Mouse (Mus musculus): ENCODE measurements at regions not wholly inside any gene's neighbourhood (a gene's known extent, or its start where the extent isn't known, plus 50 kb on each side); places are given as distances from the start of the nearest gene placed in this dataset.

GRCm38 (mm10) chr10:107216756-107217155 is 54.7 kb upstream of the Lin7a start:
- WGBS = 72% methylated on average over 1 of the region's 1 CpGs
- no peak overlapping the region for H3K27ac ChIP-seq (ENCODE audit: insufficient read depth, low read depth, low read length)
- TF ChIP-seq POLR2A (IDR thresholded peaks at IDR 0.05; ENCODE audit: insufficient read depth, low read depth, low read length) = no peak
- TF ChIP-seq CTCF (IDR thresholded peaks at IDR 0.05; ENCODE audit: insufficient read depth, low read depth, low read length) = no peak
- H3K4me3 ChIP-seq (ENCODE audit: insufficient read depth, low read depth, low read length) = no peak overlapping the region
- H3K4me1 ChIP-seq (ENCODE audit: control insufficient read depth, insufficient read depth, low read length) = no peaks in the 10 kb centered on the region

- no peaks in the 10 kb centered on the region for H3K4me1 ChIP-seq (ENCODE audit: control insufficient read depth, insufficient read depth, low read length)
- no peak overlapping the region for H3K27ac ChIP-seq (ENCODE audit: insufficient read depth, low read depth, low read length)
- 85% methylated on average over 2 of the region's 2 CpGs for WGBS
- no peak overlapping the region for H3K4me3 ChIP-seq (ENCODE audit: insufficient read depth, low read depth, low read length)
- TF ChIP-seq POLR2A (IDR thresholded peaks at IDR 0.05; ENCODE audit: insufficient read depth, low read depth, low read length) (no peak), CTCF (IDR thresholded peaks at IDR 0.05; ENCODE audit: insufficient read depth, low read depth, low read length) (no peak)
Observed at GRCm38 (mm10) chr10:107217376-107218235, 53.9 kb upstream of the Lin7a start.

GRCm38 (mm10) chr10:107218861-107219430 is 52.5 kb upstream of the Lin7a start:
- Histone ChIP-seq H3K4me3 (ENCODE audit: insufficient read depth, low read depth, low read length) (no peak overlapping the region), H3K27ac (ENCODE audit: insufficient read depth, low read depth, low read length) (no peak overlapping the region), H3K4me1 (ENCODE audit: control insufficient read depth, insufficient read depth, low read length) (no peaks in the 10 kb centered on the region)
- 88% methylated on average over 4 of the region's 4 CpGs for WGBS
- TF ChIP-seq POLR2A (IDR thresholded peaks at IDR 0.05; ENCODE audit: insufficient read depth, low read depth, low read length) (no peak), CTCF (IDR thresholded peaks at IDR 0.05; ENCODE audit: insufficient read depth, low read depth, low read length) (no peak)

GRCm38 (mm10) chr10:107219621-107220370 is 51.7 kb upstream of the Lin7a start:
- H3K4me3 ChIP-seq (ENCODE audit: insufficient read depth, low read depth, low read length) = no peak overlapping the region
- no peak for TF ChIP-seq CTCF (IDR thresholded peaks at IDR 0.05; ENCODE audit: insufficient read depth, low read depth, low read length)
- TF ChIP-seq POLR2A (IDR thresholded peaks at IDR 0.05; ENCODE audit: insufficient read depth, low read depth, low read length) = no peak
- H3K4me1 ChIP-seq (ENCODE audit: control insufficient read depth, insufficient read depth, low read length) = no peaks in the 10 kb centered on the region
- 87% methylated on average over 3 of the region's 3 CpGs for WGBS
- H3K27ac ChIP-seq (ENCODE audit: insufficient read depth, low read depth, low read length) = no peak overlapping the region

GRCm38 (mm10) chr10:107220501-107220900 is 51.0 kb upstream of the Lin7a start:
- no peak for TF ChIP-seq POLR2A (IDR thresholded peaks at IDR 0.05; ENCODE audit: insufficient read depth, low read depth, low read length)
- TF ChIP-seq CTCF (IDR thresholded peaks at IDR 0.05; ENCODE audit: insufficient read depth, low read depth, low read length) = no peak
- Histone ChIP-seq H3K4me3 (ENCODE audit: insufficient read depth, low read depth, low read length) (no peak overlapping the region), H3K4me1 (ENCODE audit: control insufficient read depth, insufficient read depth, low read length) (no peaks in the 10 kb centered on the region), H3K27ac (ENCODE audit: insufficient read depth, low read depth, low read length) (no peak overlapping the region)
- 90% methylated on average over 2 of the region's 2 CpGs for WGBS

GRCm38 (mm10) chr10:107221151-107221650 is 50.3 kb upstream of the Lin7a start:
- H3K27ac ChIP-seq (ENCODE audit: insufficient read depth, low read depth, low read length) = no peak overlapping the region
- WGBS = 77% methylated on average over 2 of the region's 2 CpGs
- TF ChIP-seq CTCF (IDR thresholded peaks at IDR 0.05; ENCODE audit: insufficient read depth, low read depth, low read length) (no peak), POLR2A (IDR thresholded peaks at IDR 0.05; ENCODE audit: insufficient read depth, low read depth, low read length) (no peak)

More at GRCm38 (mm10) chr10:107221151-107221650, 50.3 kb upstream of the Lin7a start:
- H3K4me1 ChIP-seq (ENCODE audit: control insufficient read depth, insufficient read depth, low read length) = no peaks in the 10 kb centered on the region
- H3K4me3 ChIP-seq (ENCODE audit: insufficient read depth, low read depth, low read length) = no peak overlapping the region

Data from olfactory bulb, adult 2 months (tissue).